Mouse (Mus musculus) layer of hippocampus, adult 8-10 months (tissue): Measurements from ENCODE around the gene Zbtb39. TPM values are rescaled to one million over a fixed set of nuclear protein-coding genes. Genes with fewer than 3 reads are reported as not detected.
"Not testable (repeated sequence)": the region's sequence is repeated elsewhere in the genome, so short reads cannot be mapped to it uniquely, and the experiment has no call there.

ENCODE experiments used
- DNase-seq, 2 experiments: peaks; one replicate each; pipeline ENCODE4 v3.0.0; 2022; ENCODE audit warnings: low spot score in 2 of 2
- total RNA-seq, 4 experiments: library from RNA; stranded (reverse); gene quantifications; 2 replicates each; pipeline ENCODE4 v1.2.4; 2022

Gene Zbtb39
- total RNA-seq, 4 experiments from 2014 or later, result 11.0 to 12.3 (median 11.3) TPM

DNA sequence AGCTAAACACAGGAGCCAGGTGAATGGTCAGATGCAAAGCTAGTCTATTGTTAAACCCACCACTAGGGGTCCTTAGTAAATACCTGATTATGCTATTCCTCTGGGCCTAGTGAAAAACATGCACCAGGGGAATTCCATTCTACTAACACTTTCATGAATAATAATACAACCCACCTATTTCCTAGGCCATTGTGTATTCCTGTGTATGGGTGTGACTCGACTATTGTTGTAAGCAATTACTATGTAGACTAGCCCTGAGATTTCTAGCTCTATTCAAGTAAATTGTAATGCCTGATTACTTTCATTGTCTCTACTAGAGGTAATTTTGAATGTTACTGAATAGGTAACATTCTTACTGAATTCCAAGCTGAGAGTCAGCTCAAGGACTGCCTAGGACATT lies 46.1 kb downstream of the Zbtb39 start:
- not testable (repeated sequence) for DNase-seq

Other genes starting within 250 kb of the Zbtb39 start
- gene Stac3, start 237.9 kb upstream of the Zbtb39 start, total RNA-seq, result 1 to 10 TPM; 2.1 to 3.5 (median 2.8) TPM
- 1 to 10 TPM; 2.9 to 4.4 (median 3.6) TPM for gene Ndufa4l2, start 224.6 kb upstream of the Zbtb39 start, total RNA-seq
- gene Shmt2, start 217.1 kb upstream of the Zbtb39 start, total RNA-seq, result 10 to 100 TPM; 21.7 to 31.3 (median 29.1) TPM
- 1 to 10 TPM; 1.9 to 2.7 (median 2.3) TPM for gene Nxph4, start 205.0 kb upstream of the Zbtb39 start, total RNA-seq
- gene Lrp1, start 118.4 kb upstream of the Zbtb39 start, total RNA-seq, result 100 to 1,000 TPM; 293 to 333 (median 304) TPM
- 10 to 100 TPM in 3 of 4 experiments, 1 to 10 TPM in 1; 10.0 to 13.6 (median 11.3) TPM for gene Stat6, start 96.6 kb upstream of the Zbtb39 start, total RNA-seq
- 1 to 10 TPM; 5.8 to 8.1 (median 7.6) TPM for gene Nemp1, start 72.6 kb upstream of the Zbtb39 start, total RNA-seq
- gene Nab2, start 71.0 kb upstream of the Zbtb39 start, total RNA-seq, result 10 to 100 TPM; 45.3 to 51.6 (median 49.0) TPM
- 1 to 10 TPM in 2 of 4 experiments, under 1 TPM in 2; 0.56 to 1.7 (median 0.86) TPM for gene Myo1a, start 34.4 kb upstream of the Zbtb39 start, total RNA-seq
- gene Tac2, start 15.1 kb upstream of the Zbtb39 start, total RNA-seq, result 1 to 10 TPM; 3.4 to 7.7 (median 4.1) TPM
- gene Gpr182, start 12.2 kb downstream of the Zbtb39 start, total RNA-seq, result 1 to 10 TPM; 1.6 to 2.2 (median 1.9) TPM
- gene Rdh1, start 20.2 kb downstream of the Zbtb39 start, total RNA-seq, result under 1 TPM; 0.07 to 0.25 (median 0.16) TPM
- under 1 TPM in 1 of 4 experiments, not detected in 3; 0.25 TPM for gene Rdh16f1, start 20.2 kb downstream of the Zbtb39 start, total RNA-seq
- gene Rdh9, start 36.8 kb downstream of the Zbtb39 start, total RNA-seq, result 1 to 10 TPM in 1 of 4 experiments, under 1 TPM in 2, not detected in 1; 0.41 to 1.1 (median 0.83) TPM
- under 1 TPM; 0.18 to 0.37 (median 0.22) TPM for gene Rdh16, start 61.6 kb downstream of the Zbtb39 start, total RNA-seq
- not detected for gene Rdh19, start 110.4 kb downstream of the Zbtb39 start, total RNA-seq
- not detected for gene Rdh16f2, start 126.9 kb downstream of the Zbtb39 start, total RNA-seq
- not detected for gene Rdh7, start 149.3 kb downstream of the Zbtb39 start, total RNA-seq
- gene Sdr9c7, start 159.0 kb downstream of the Zbtb39 start, total RNA-seq, result not detected